Mouse (Mus musculus) neural tube, embryonic 12.5 days (tissue): Measurements from ENCODE around the gene Rbm15b. TPM values are rescaled to one million over a fixed set of nuclear protein-coding genes. Genes with fewer than 3 reads are reported as not detected.
A peak's percentile ranks its signal among the peaks of the same experiment; 100 is the strongest.

Experiments
- ATAC-seq: fragments of 200-750 bp; cut with Nextera tagmentation; 2 replicates; pipeline ENCODE4 v1.8.0; 2017; ENCODE audit warnings: low read depth, mild to moderate bottlenecking, moderate TSS enrichment, moderate library complexity; ENCODE audit not compliant: low FRiP score
- H3K27ac ChIP-seq: fragments of 300-500 bp; sonication (generic); 2 replicates; pipeline ENCODE4 v1.5.1; 2016
- H3K27me3 ChIP-seq: fragments of 300-500 bp; sonication (generic); replicated peaks from 2 replicates; pipeline ENCODE4 v1.6.1; 2016; ENCODE audit warnings: mild to moderate bottlenecking
- H3K36me3 ChIP-seq: fragments of 300-500 bp; sonication (generic); 2 replicates; pipeline ENCODE4 v1.6.1; 2016; ENCODE audit warnings: mild to moderate bottlenecking
- H3K4me1 ChIP-seq: fragments of 300-500 bp; sonication (generic); 2 replicates; pipeline ENCODE4 v1.6.1; 2016
- H3K4me2 ChIP-seq: fragments of 300-500 bp; sonication (generic); replicated peaks from 2 replicates; pipeline ENCODE4 v1.6.1; 2016; ENCODE audit warnings: mild to moderate bottlenecking
- H3K4me3 ChIP-seq: fragments of 300-500 bp; sonication (generic); 2 replicates; pipeline ENCODE4 v1.5.1; 2016
- H3K9ac ChIP-seq: fragments of 300-500 bp; sonication (generic); 2 replicates; pipeline ENCODE4 v1.6.1; 2016; ENCODE audit warnings: mild to moderate bottlenecking
- H3K9me3 ChIP-seq: fragments of 300-500 bp; sonication (generic); 2 replicates; pipeline ENCODE4 v1.6.1; 2016; ENCODE audit warnings: mild to moderate bottlenecking
- WGBS: fragments of 180-500 bp; shearing (Covaris S2); methylation state at CpG from one replicate; pipeline ENCODE4 v1.1.7; 2016; 5-methylcytosine and 5-hydroxymethylcytosine counted together
- polyA plus RNA-seq: library from polyadenylated mRNA; unstranded; fragments of >200 nt; fragmentation: Nextera tagmentation; extraction: Ambion mirVana; gene quantifications from 2 replicates; pipeline ENCODE4 v1.2.1, GENCODE M21; 2016

The Rbm15b gene
- polyA plus RNA-seq, 1 experiment from 2014 or later: 39.7 TPM

GRCm38 (mm10) chr9:106882176-106882575 lies 5.1 kb downstream of the Rbm15b start:
- peaks cover 63% of the 10 kb centered on the region for H3K36me3 ChIP-seq
- no peaks in the 10 kb centered on the region for H3K9me3 ChIP-seq
- H3K4me1 ChIP-seq: peaks cover 46% of the 10 kb centered on the region
- no peak overlapping the region for H3K27ac ChIP-seq
- no peak for ATAC-seq
- H3K4me3 ChIP-seq: no peak overlapping the region
- peak overlapping the region; percentile 96 for H3K4me2 ChIP-seq
- H3K9ac ChIP-seq: no peak overlapping the region
- 62% methylated on average over 4 of the region's 4 CpGs for WGBS
- H3K27me3 ChIP-seq: no peaks in the 10 kb centered on the region

- Histone ChIP-seq H3K4me2 (0 out of 2 replicates have a peak overlapping the region, but pooled peaks have one; percentile 7), H3K9me3 (no peaks in the 10 kb centered on the region), H3K9ac (no peak overlapping the region), H3K4me3 (no peak overlapping the region), H3K4me1 (peaks cover 46% of the 10 kb centered on the region), H3K27ac (no peak overlapping the region), H3K36me3 (peaks cover 70% of the 10 kb centered on the region), H3K27me3 (no peaks in the 10 kb centered on the region)
- ATAC-seq: no peak
- WGBS: 68% methylated on average over 4 of the region's 4 CpGs
Measured at GRCm38 (mm10) chr9:106881071-106881755, 6.0 kb downstream of the Rbm15b start.

- H3K4me3 ChIP-seq: no peak overlapping the region
- ATAC-seq: no peak
- peaks cover 76% of the 10 kb centered on the region for H3K36me3 ChIP-seq
- no peak overlapping the region for H3K9ac ChIP-seq
- 70% methylated on average over 4 of the region's 4 CpGs for WGBS
- no peaks in the 10 kb centered on the region for H3K27me3 ChIP-seq
- no peaks in the 10 kb centered on the region for H3K9me3 ChIP-seq
- no peak overlapping the region for H3K27ac ChIP-seq
- H3K4me1 ChIP-seq: peaks cover 30% of the 10 kb centered on the region
- no peak overlapping the region for H3K4me2 ChIP-seq
Measured at GRCm38 (mm10) chr9:106879471-106879870, 7.8 kb downstream of the Rbm15b start.

GRCm38 (mm10) chr9:106876666-106877065 lies 10.6 kb downstream of the Rbm15b start:
- Histone ChIP-seq H3K4me1 (peaks cover 3% of the 10 kb centered on the region; the same call in 1 of the 2 replicates), H3K4me2 (no peak overlapping the region), H3K36me3 (peaks cover 69% of the 10 kb centered on the region), H3K4me3 (no peak overlapping the region), H3K27ac (no peak overlapping the region), H3K9ac (no peak overlapping the region), H3K27me3 (no peaks in the 10 kb centered on the region), H3K9me3 (no peaks in the 10 kb centered on the region)
- WGBS: 83% methylated on average over 3 of the region's 3 CpGs
- no peak for ATAC-seq

GRCm38 (mm10) chr9:106874216-106874615 lies 13.0 kb downstream of the Rbm15b start:
- peaks cover 60% of the 10 kb centered on the region for H3K36me3 ChIP-seq
- 87% methylated on average over 5 of the region's 5 CpGs for WGBS
- no peak overlapping the region for H3K4me2 ChIP-seq
- H3K4me1 ChIP-seq: no peaks in the 10 kb centered on the region
- no peaks in the 10 kb centered on the region for H3K9me3 ChIP-seq
- ATAC-seq: no peak
- no peak overlapping the region for H3K27ac ChIP-seq
- H3K4me3 ChIP-seq: no peak overlapping the region
- no peaks in the 10 kb centered on the region for H3K27me3 ChIP-seq
- H3K9ac ChIP-seq: no peak overlapping the region

- Histone ChIP-seq H3K9ac (no peak overlapping the region), H3K27ac (no peak overlapping the region), H3K4me1 (no peaks in the 10 kb centered on the region), H3K4me2 (no peak overlapping the region), H3K27me3 (no peaks in the 10 kb centered on the region), H3K4me3 (no peak overlapping the region), H3K9me3 (no peaks in the 10 kb centered on the region), H3K36me3 (peaks cover 67% of the 10 kb centered on the region)
- WGBS: 93% methylated on average over 11 of the region's 11 CpGs
- ATAC-seq: no peak
Measured at GRCm38 (mm10) chr9:106858036-106858435, 29.2 kb downstream of the Rbm15b start.

GRCm38 (mm10) chr9:106856664-106857063 lies 30.6 kb downstream of the Rbm15b start:
- Histone ChIP-seq H3K27ac (no peak overlapping the region), H3K9ac (no peak overlapping the region), H3K27me3 (no peaks in the 10 kb centered on the region), H3K4me3 (no peak overlapping the region), H3K36me3 (peaks cover 68% of the 10 kb centered on the region), H3K4me2 (no peak overlapping the region), H3K9me3 (no peaks in the 10 kb centered on the region), H3K4me1 (no peaks in the 10 kb centered on the region)
- 89% methylated on average over 3 of the region's 3 CpGs for WGBS
- ATAC-seq: no peak

- 91% methylated on average over 6 of the region's 6 CpGs for WGBS
- Histone ChIP-seq H3K9ac (no peak overlapping the region), H3K27me3 (no peaks in the 10 kb centered on the region), H3K27ac (no peak overlapping the region), H3K36me3 (peaks cover 69% of the 10 kb centered on the region), H3K4me2 (no peak overlapping the region), H3K4me3 (no peak overlapping the region), H3K9me3 (no peaks in the 10 kb centered on the region), H3K4me1 (no peaks in the 10 kb centered on the region)
- ATAC-seq: no peak
Measured at GRCm38 (mm10) chr9:106842800-106843199, 44.4 kb downstream of the Rbm15b start.

GRCm38 (mm10) chr9:106840569-106840968 lies 46.7 kb downstream of the Rbm15b start:
- WGBS: 98% methylated on average over 1 of the region's 1 CpGs
- peaks cover 69% of the 10 kb centered on the region for H3K36me3 ChIP-seq

More at GRCm38 (mm10) chr9:106840569-106840968, 46.7 kb downstream of the Rbm15b start:
- Histone ChIP-seq H3K27me3 (no peaks in the 10 kb centered on the region), H3K4me3 (no peak overlapping the region), H3K27ac (no peak overlapping the region), H3K9ac (no peak overlapping the region), H3K4me2 (no peak overlapping the region), H3K9me3 (no peaks in the 10 kb centered on the region), H3K4me1 (no peaks in the 10 kb centered on the region)
- no peak for ATAC-seq

Other genes starting within 250 kb of the Rbm15b start
- 9.2 and 11.8 TPM in 2 replicates for gene Grm2, start 231.3 kb downstream of the Rbm15b start, polyA plus RNA-seq
- 35.1 and 38.4 TPM in 2 replicates for gene Tex264, start 201.5 kb downstream of the Rbm15b start, polyA plus RNA-seq
- gene Rad54l2, start 98.2 kb downstream of the Rbm15b start, polyA plus RNA-seq: 9.6 and 12.3 TPM in 2 replicates
- 22.3 and 24.0 TPM in 2 replicates for gene Dcaf1, start 65.6 kb downstream of the Rbm15b start, polyA plus RNA-seq
- 218 and 248 TPM in 2 replicates for gene Manf, start 4.6 kb upstream of the Rbm15b start, polyA plus RNA-seq